Mouse (Mus musculus) lung, embryonic 14.5 days (tissue): ENCODE measurements at regions not wholly inside any gene's neighbourhood (a gene's known extent, or its start where the extent isn't known, plus 50 kb on each side); places are given as distances from the start of the nearest gene placed in this dataset.
"Not testable (repeated sequence)": the region's sequence is repeated elsewhere in the genome, so short reads cannot be mapped to it uniquely, and the experiment has no call there.

Source experiments
- ATAC-seq: fragments of 200-750 bp; cut with Nextera tagmentation; 2 replicates; pipeline ENCODE4 v1.8.0; 2017; ENCODE audit warnings: mild to moderate bottlenecking, moderate TSS enrichment, moderate library complexity; ENCODE audit not compliant: insufficient read depth
- DNase-seq: peaks from one replicate; pipeline ENCODE4 v3.0.0-alpha.2; 2015
- H3K27ac ChIP-seq: fragments of 300-500 bp; sonication (generic); 2 replicates; pipeline ENCODE4 v1.5.1; 2014; ENCODE audit warnings: low read depth, mild to moderate bottlenecking, moderate library complexity
- H3K27me3 ChIP-seq: fragments of 300-500 bp; sonication (generic); 2 replicates; pipeline ENCODE4 v1.6.1; 2014; ENCODE audit warnings: low read length, control low read depth; ENCODE audit not compliant: insufficient read depth
- H3K36me3 ChIP-seq: fragments of 300-500 bp; sonication (generic); 2 replicates; pipeline ENCODE4 v1.6.1; 2014; ENCODE audit warnings: control low read depth; ENCODE audit not compliant: insufficient read depth
- H3K4me1 ChIP-seq: fragments of 300-500 bp; sonication (generic); 2 replicates; pipeline ENCODE4 v1.6.1; 2014; ENCODE audit warnings: antibody characterized with exemption, control low read depth; ENCODE audit not compliant: insufficient read depth
- H3K4me2 ChIP-seq: fragments of 300-500 bp; sonication (generic); 2 replicates; pipeline ENCODE4 v1.6.1; 2014; ENCODE audit warnings: mild to moderate bottlenecking
- H3K4me3 ChIP-seq: fragments of 300-500 bp; sonication (generic); 2 replicates; pipeline ENCODE4 v1.5.1; 2014; ENCODE audit warnings: low read depth, low read length
- H3K9ac ChIP-seq: fragments of 300-500 bp; sonication (generic); 2 replicates; pipeline ENCODE4 v1.6.1; 2014
- H3K9me3 ChIP-seq: fragments of 300-500 bp; sonication (generic); 2 replicates; pipeline ENCODE4 v1.6.1; 2016; ENCODE audit warnings: low read depth, low read length, control low read depth
- CTCF ChIP-seq: IDR thresholded peaks from 2 replicates; pipeline ENCODE4 v1.5.1; 2016; ENCODE audit warnings: antibody characterized with exemption, low read depth
- WGBS: fragments of 180-500 bp; shearing (Covaris S2); extraction: QIAGEN DNeasy Blood & Tissue Kit; methylation state at CpG from one replicate; pipeline ENCODE4 v1.1.7; 2014; 5-methylcytosine and 5-hydroxymethylcytosine counted together

DNA sequence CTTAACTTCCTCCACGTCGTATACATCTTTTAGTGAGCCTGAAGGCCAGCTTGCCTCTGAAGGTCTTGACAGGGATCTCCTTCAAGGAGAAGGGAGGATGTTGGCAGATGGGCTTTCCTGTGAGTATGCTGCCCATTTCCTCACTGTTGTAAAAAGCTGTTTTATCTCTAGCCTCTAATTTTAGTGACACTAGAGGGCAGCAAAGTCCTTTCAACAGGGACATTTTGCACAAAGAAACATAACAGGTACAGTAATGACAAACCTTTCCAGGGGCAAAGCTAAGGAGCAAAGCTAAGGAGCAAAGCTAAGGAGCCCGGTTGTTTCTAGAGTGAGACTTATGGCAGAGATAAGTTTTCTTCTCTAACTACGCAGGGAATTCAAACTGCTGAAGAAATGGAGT, 59.0 kb upstream of the Kbtbd8 start:
- DNase-seq (peak; percentile 79), ATAC-seq (no peak)
- no peaks in the 10 kb centered on the region for H3K9me3 ChIP-seq
- H3K27ac ChIP-seq, result no peak overlapping the region
- no peaks in the 10 kb centered on the region for H3K27me3 ChIP-seq
- no peak overlapping the region for H3K4me2 ChIP-seq
- TF ChIP-seq CTCF, result peak; percentile 69
- no peaks in the 10 kb centered on the region for H3K4me1 ChIP-seq
- no peaks in the 10 kb centered on the region for H3K36me3 ChIP-seq
- H3K9ac ChIP-seq, result no peak overlapping the region
- H3K4me3 ChIP-seq, result no peak overlapping the region
- 35% methylated on average over 4 of the region's 4 CpGs for WGBS

DNA sequence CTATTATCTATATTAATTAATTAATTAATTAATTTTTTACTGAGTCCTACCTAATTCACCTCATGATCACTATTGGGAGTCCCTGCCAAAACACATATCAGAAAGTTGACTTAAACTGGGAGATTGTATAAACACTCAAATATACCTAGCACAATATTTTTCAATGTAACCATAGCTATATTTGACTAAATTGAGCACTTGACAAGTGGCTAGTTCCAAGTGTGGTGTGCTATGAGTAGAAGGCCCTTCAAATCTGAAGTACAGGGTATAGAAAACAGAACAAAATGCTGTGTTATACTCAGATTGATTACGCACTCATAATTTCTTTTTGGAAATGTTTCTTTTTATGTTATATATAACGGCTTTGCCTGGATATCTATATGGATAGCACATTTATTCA, 60.8 kb upstream of the Kbtbd8 start:
- ATAC-seq (no peak), DNase-seq (no peak)

DNA sequence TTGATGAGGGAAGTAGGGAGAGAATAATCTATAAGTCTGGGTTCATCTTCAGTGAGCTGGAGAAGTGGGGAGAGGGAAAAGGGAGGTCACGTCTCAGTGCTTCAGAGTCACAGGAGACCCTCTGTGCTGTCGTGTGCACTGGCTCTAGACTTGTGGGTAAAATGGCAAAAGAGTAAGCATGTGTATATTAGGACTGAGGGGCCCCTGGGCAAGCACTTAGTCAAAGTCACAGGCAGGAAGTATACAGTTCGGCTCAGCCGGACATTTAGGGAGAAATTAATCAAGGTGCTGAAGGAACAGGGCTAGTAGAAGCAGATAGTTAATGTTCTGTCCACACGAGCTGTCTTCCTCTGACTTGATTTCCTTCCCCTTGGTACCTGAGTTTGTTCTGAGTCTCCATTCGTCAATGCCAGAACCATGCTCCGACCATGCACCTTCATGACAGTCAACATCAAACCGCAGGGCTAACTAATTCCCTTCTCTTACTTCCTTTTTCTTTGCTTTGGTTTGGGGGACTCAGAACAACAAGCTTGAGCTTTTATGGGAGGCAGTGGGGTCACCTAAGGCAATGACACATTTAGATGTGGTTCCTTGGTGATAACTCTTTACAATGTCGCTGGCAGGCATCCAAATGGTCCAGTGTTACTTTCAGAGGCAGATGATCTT, 63.2 kb upstream of the Kbtbd8 start:
- WGBS, result 30% methylated on average over 9 of the region's 9 CpGs
- TF ChIP-seq CTCF, result no peak
- ATAC-seq, result no peak

More for the DNA sequence above, 60.8 kb upstream of the Kbtbd8 start:
- Histone ChIP-seq H3K4me1 (no peaks in the 10 kb centered on the region), H3K4me2 (no peak overlapping the region), H3K36me3 (no peaks in the 10 kb centered on the region), H3K4me3 (no peak overlapping the region), H3K9me3 (no peaks in the 10 kb centered on the region), H3K27ac (no peak overlapping the region), H3K9ac (no peak overlapping the region), H3K27me3 (no peaks in the 10 kb centered on the region)
- no peak for TF ChIP-seq CTCF
- 83% methylated on average over 2 of the region's 2 CpGs for WGBS

DNA sequence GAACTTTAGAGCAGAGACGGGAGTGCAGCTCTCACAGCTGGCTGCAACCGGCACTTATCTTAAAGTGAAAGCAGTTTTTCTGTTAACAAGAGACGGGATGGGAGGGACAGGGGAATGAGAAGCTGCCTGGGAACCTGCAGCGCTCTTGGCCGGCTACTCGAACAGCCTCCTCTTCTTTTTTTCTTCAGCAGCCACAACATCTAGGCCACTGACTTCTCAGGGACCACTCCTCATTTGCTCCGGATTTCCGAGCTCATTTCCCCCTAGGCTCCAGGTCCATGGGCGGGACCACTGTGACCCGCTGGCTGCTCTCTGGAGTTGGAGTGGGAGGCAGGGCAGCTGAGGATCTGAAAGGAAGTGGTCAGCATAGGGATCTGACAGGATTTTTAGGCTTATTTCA, 75.7 kb upstream of the Kbtbd8 start:
- H3K9ac ChIP-seq, H3K36me3 ChIP-seq, ATAC-seq, H3K9me3 ChIP-seq, H3K27ac ChIP-seq, H3K4me1 ChIP-seq, H3K4me2 ChIP-seq, H3K4me3 ChIP-seq, H3K27me3 ChIP-seq, DNase-seq: not testable (repeated sequence)
- WGBS, result 16% methylated on average over 7 of the region's 10 CpGs

More for the DNA sequence above, 63.2 kb upstream of the Kbtbd8 start:
- no peaks in the 10 kb centered on the region for H3K4me1 ChIP-seq
- H3K4me2 ChIP-seq, result no peak overlapping the region
- no peak overlapping the region for H3K4me3 ChIP-seq
- no peaks in the 10 kb centered on the region for H3K9me3 ChIP-seq
- H3K27me3 ChIP-seq, result no peaks in the 10 kb centered on the region
- peak; percentile 19 for DNase-seq
- no peak overlapping the region for H3K27ac ChIP-seq
- H3K36me3 ChIP-seq, result no peaks in the 10 kb centered on the region
- no peak overlapping the region for H3K9ac ChIP-seq

DNA sequence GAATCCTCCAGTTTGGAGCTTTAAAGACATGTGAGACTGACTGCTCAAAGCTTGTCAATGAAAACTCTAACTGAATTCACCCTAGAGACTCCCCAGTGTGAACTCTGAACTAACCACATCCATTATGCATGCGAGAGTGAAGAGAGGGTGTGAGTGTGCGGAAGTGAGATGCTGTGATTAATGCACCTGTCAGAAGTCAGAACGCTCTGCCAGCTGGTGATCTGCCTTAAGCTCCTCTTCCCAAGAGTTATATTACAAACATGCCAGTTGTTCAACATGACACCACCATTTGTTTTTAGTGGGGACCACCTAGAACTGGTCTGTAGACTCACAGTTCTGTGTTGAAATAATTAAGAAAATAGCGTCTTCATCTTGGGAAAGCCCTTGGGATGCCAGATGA, 92.8 kb upstream of the Kbtbd8 start:
- H3K4me2 ChIP-seq, result no peak overlapping the region
- H3K36me3 ChIP-seq, result no peaks in the 10 kb centered on the region
- H3K4me1 ChIP-seq, result no peaks in the 10 kb centered on the region
- no peak for DNase-seq
- no peaks in the 10 kb centered on the region for H3K9me3 ChIP-seq
- WGBS, result 21% methylated on average over 4 of the region's 4 CpGs
- ATAC-seq, result no peak
- H3K27ac ChIP-seq, result no peak overlapping the region
- H3K27me3 ChIP-seq, result no peaks in the 10 kb centered on the region
- no peak for TF ChIP-seq CTCF
- no peak overlapping the region for H3K4me3 ChIP-seq
- no peak overlapping the region for H3K9ac ChIP-seq

DNA sequence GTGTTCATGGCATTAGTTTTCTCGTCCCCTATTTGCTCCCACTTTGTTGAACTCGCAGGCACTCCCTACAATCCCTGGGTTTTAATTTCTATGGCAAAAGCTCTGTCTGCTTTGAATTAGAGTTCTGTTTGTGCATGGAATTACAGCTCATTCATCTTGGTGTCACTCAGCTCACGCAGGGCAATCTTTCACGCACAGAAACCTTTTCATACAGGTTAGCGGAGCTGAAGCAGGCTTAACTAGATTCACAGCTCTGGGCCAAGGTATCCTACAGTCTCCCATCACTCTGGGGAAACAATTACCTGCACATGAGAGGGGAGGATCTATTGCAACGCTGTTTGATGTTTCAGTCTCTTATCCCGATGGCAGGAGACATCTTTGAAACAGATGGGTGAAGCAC, 95.3 kb upstream of the Kbtbd8 start:
- no peaks in the 10 kb centered on the region for H3K9me3 ChIP-seq
- 29% methylated on average over 7 of the region's 7 CpGs for WGBS
- TF ChIP-seq CTCF, result no peak
- H3K4me1 ChIP-seq, result no peaks in the 10 kb centered on the region
- H3K36me3 ChIP-seq, result no peaks in the 10 kb centered on the region
- no peak overlapping the region for H3K4me2 ChIP-seq
- H3K27ac ChIP-seq, result no peak overlapping the region
- no peak overlapping the region for H3K9ac ChIP-seq
- H3K4me3 ChIP-seq, result no peak overlapping the region
- no peak for ATAC-seq
- no peaks in the 10 kb centered on the region for H3K27me3 ChIP-seq
- DNase-seq, result no peak

DNA sequence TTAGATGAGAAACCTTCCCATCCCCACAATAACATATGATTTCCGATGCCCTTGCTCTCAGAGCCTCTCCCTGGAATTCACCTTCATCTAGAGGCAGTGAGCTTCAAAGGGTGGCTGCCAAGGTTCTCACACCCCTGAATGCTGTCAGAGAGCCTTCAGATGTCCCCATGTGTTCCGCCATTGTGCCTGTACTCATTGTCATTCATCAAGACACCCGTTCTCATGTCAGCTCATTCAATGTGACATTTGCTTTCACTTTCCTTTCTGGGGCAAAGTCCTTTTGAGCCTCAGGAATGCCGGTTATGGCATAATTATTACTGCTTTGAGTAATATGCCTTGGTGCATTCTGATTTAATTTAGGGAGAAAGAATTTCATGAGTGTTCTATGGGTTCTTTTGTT, 99.1 kb upstream of the Kbtbd8 start:
- Histone ChIP-seq H3K9me3 (no peaks in the 10 kb centered on the region), H3K4me3 (no peak overlapping the region), H3K4me1 (no peaks in the 10 kb centered on the region), H3K9ac (no peak overlapping the region), H3K27ac (no peak overlapping the region), H3K4me2 (no peak overlapping the region), H3K27me3 (no peaks in the 10 kb centered on the region), H3K36me3 (no peaks in the 10 kb centered on the region)
- DNase-seq (no peak), ATAC-seq (no peak)
- 42% methylated on average over 4 of the region's 4 CpGs for WGBS
- no peak for TF ChIP-seq CTCF

DNA sequence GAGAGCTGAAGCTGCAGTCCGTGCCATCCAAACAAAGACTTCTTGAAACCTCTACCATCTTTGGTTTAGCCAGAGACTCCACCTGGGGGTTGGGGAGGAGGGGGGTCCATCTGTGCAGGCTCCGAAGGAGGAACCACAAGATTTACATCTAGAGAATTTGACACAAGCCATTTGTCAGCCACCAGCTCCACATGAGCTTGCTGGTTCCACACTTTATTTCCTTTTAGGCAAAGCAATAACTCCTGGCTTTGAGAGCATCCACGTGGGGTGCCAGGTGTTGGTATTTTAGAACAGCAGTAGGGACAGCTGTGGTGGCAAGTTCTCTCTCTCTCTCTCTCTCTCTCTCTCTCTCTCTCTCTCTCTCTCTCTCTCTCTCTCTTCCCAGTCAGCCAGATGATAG, 99.6 kb upstream of the Kbtbd8 start:
- Histone ChIP-seq H3K4me2 (no peak overlapping the region), H3K27ac (no peak overlapping the region)

More for the DNA sequence above, 99.6 kb upstream of the Kbtbd8 start:
- no peak for TF ChIP-seq CTCF
- ATAC-seq, result no peak
- H3K9me3 ChIP-seq, result no peaks in the 10 kb centered on the region
- H3K9ac ChIP-seq, result no peak overlapping the region
- no peak for DNase-seq
- no peaks in the 10 kb centered on the region for H3K27me3 ChIP-seq
- no peaks in the 10 kb centered on the region for H3K36me3 ChIP-seq
- no peaks in the 10 kb centered on the region for H3K4me1 ChIP-seq
- H3K4me3 ChIP-seq, result no peak overlapping the region
- 50% methylated on average over 3 of the region's 3 CpGs for WGBS
